17 mouse cellular contexts compared by ENCODE assay signal in the genomic region with DNA sequence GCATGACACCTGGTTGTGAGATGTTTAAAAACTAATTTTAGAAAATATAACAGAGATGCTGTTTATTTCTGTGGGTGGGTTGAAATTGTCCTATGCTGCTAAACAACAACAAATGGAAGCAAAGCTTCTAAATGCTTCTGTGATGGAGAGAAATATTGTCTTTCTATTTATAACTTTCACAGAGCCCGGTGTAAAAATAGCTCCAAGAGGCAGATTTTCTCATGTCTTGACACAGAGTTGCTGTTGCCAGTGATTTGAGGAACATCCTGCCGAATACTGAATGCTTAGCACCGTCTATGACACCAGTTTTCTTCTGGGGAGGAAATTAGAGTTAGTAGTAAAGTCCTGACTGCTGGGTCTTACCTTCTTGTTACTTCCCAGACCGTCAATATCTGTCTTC.
DNase-seq lines count a peak whose midpoint lies in the region; ATAC-seq and TF ChIP-seq lines count a peak whose summit lies in the region.
"Had no signal": no experiment of that assay in that cellular context is flagged by ENCODE, and none has a peak within 500 bp of the region (broad histone marks: within the 10 kb centered on the region; RNA-seq: fewer than 3 reads in every experiment).

No protein-coding gene starts in this region.

- no peaks in the 10 kb centered on the region for H3K4me1 ChIP-seq in forebrain, embryonic 14.5 days (ENCODE audit: control insufficient read depth, insufficient read depth, low read length)
- H3K4me1 ChIP-seq in forebrain, embryonic 11.5 days (replicated peaks; ENCODE audit: control insufficient read depth, insufficient read depth, low read length), result no peaks in the 10 kb centered on the region
- peaks cover 28% of the 10 kb centered on the region for H3K4me1 ChIP-seq in heart, embryonic 12.5 days (replicated peaks)
- H3K4me1 ChIP-seq: embryonic facial prominence, embryonic 15.5 days; hindbrain, embryonic 12.5 days; midbrain, embryonic 12.5 days; neural tube, embryonic 12.5 days had no signal

- no peaks in the 10 kb centered on the region for H3K9me3 ChIP-seq in forebrain, embryonic 14.5 days (replicated peaks; ENCODE audit: control insufficient read depth, low read length)
- no peaks in the 10 kb centered on the region for H3K9me3 ChIP-seq in forebrain, embryonic 11.5 days (ENCODE audit: control insufficient read depth, low read length)
- no peaks in the 10 kb centered on the region for H3K9me3 ChIP-seq in heart, embryonic 12.5 days (replicated peaks)
- H3K9me3 ChIP-seq: embryonic facial prominence, embryonic 15.5 days; G1E; hindbrain, embryonic 12.5 days; midbrain, embryonic 12.5 days; neural tube, embryonic 12.5 days had no signal

- no peak overlapping the region for H3ac ChIP-seq in myocyte (ENCODE audit: control insufficient read depth, insufficient read length)

- peak; percentile 5 for DNase-seq in forebrain, embryonic 14.5 days (ENCODE audit: low spot score)
- no peak for DNase-seq in forebrain, embryonic 11.5 days (ENCODE audit: low spot score)
- DNase-seq in heart, adult 8-10 months (ENCODE audit: low spot score), result peak; percentile 13
- no peak for DNase-seq in heart, postnatal 36 days
- DNase-seq: adrenal gland, postnatal 25 days; cerebellum, adult 18-20 months; thymus, postnatal 25 days had no signal

- H3K36me3 ChIP-seq in forebrain, embryonic 14.5 days (ENCODE audit: control insufficient read depth, insufficient read depth, low read length), result no peaks in the 10 kb centered on the region
- no peaks in the 10 kb centered on the region for H3K36me3 ChIP-seq in forebrain, embryonic 11.5 days (ENCODE audit: control insufficient read depth, insufficient read depth, low read length)
- H3K36me3 ChIP-seq in heart, embryonic 12.5 days, result no peaks in the 10 kb centered on the region
- no peaks in the 10 kb centered on the region for H3K36me3 ChIP-seq in myocyte (ENCODE audit: control insufficient read depth, insufficient read depth)
- H3K36me3 ChIP-seq: embryonic facial prominence, embryonic 15.5 days; hindbrain, embryonic 12.5 days; midbrain, embryonic 12.5 days; neural tube, embryonic 12.5 days had no signal

- intact Hi-C loops in heart, postnatal 36 days (cut with DNase I), result no loop called here

- TF ChIP-seq POLR2A in myocyte (IDR thresholded peaks at IDR 0.05; ENCODE audit: insufficient read length, low read depth), result no peak

- no peak for ATAC-seq in forebrain, embryonic 14.5 days
- no peak for ATAC-seq in forebrain, embryonic 11.5 days (replicated peaks; ENCODE audit: low FRiP score)
- ATAC-seq in heart, embryonic 12.5 days (ENCODE audit: insufficient number of reproducible peaks, low FRiP score), result no peak
- ATAC-seq in activated CD4-positive, CD25-positive, alpha-beta regulatory T cell, adult 4 months, result no peak
- ATAC-seq: CD4-positive, CD25-positive, alpha-beta regulatory T cell, adult 4 months had no signal

- no peaks in the 10 kb centered on the region for H3K79me2 ChIP-seq in myocyte (ENCODE audit: control insufficient read depth, insufficient read depth)

- no peaks in the 10 kb centered on the region for H3K27me3 ChIP-seq in forebrain, embryonic 14.5 days (replicated peaks; ENCODE audit: control insufficient read depth, insufficient read depth, low read length)
- no peaks in the 10 kb centered on the region for H3K27me3 ChIP-seq in forebrain, embryonic 11.5 days (ENCODE audit: control insufficient read depth, insufficient read depth, low read length)
- H3K27me3 ChIP-seq in heart, embryonic 12.5 days (replicated peaks), result no peaks in the 10 kb centered on the region
- H3K27me3 ChIP-seq in myocyte (ENCODE audit: control insufficient read depth, insufficient read depth, insufficient read length), result no peaks in the 10 kb centered on the region
- H3K27me3 ChIP-seq: embryonic facial prominence, embryonic 15.5 days; hindbrain, embryonic 12.5 days; midbrain, embryonic 12.5 days; neural tube, embryonic 12.5 days had no signal

- no peak overlapping the region for H3K9ac ChIP-seq in forebrain, embryonic 14.5 days (ENCODE audit: low read length)
- H3K9ac ChIP-seq in forebrain, embryonic 11.5 days (ENCODE audit: low read length), result no peak overlapping the region
- H3K9ac ChIP-seq in heart, embryonic 12.5 days, result no peak overlapping the region
- H3K9ac ChIP-seq: embryonic facial prominence, embryonic 15.5 days; hindbrain, embryonic 12.5 days; liver, embryonic 14.5 days; midbrain, embryonic 12.5 days; neural tube, embryonic 12.5 days had no signal

- no peak overlapping the region for H3K4me2 ChIP-seq in forebrain, embryonic 14.5 days (ENCODE audit: low read length)
- no peak overlapping the region for H3K4me2 ChIP-seq in forebrain, embryonic 11.5 days (ENCODE audit: low read depth, low read length, severe bottlenecking)
- H3K4me2 ChIP-seq in heart, embryonic 12.5 days, result peak overlapping the region; percentile 59
- H3K4me2 ChIP-seq in myocyte (ENCODE audit: low read depth), result peak overlapping the region; percentile 48
- H3K4me2 ChIP-seq: embryonic facial prominence, embryonic 15.5 days; hindbrain, embryonic 12.5 days; midbrain, embryonic 12.5 days; neural tube, embryonic 12.5 days had no signal

- H3K27ac ChIP-seq in forebrain, embryonic 14.5 days (ENCODE audit: low read depth, low read length), result no peak overlapping the region
- no peak overlapping the region for H3K27ac ChIP-seq in forebrain, embryonic 11.5 days (ENCODE audit: low read depth, low read length)
- peak overlapping the region; percentile 77 for H3K27ac ChIP-seq in heart, embryonic 12.5 days (ENCODE audit: poor library complexity, severe bottlenecking)
- H3K27ac ChIP-seq: embryonic facial prominence, embryonic 15.5 days; hindbrain, embryonic 12.5 days; liver, embryonic 14.5 days; midbrain, embryonic 12.5 days; neural tube, embryonic 12.5 days had no signal

- WGBS in forebrain, embryonic 14.5 days, result 81% methylated on average over 4 of the region's 4 CpGs
- whole genome bisulfite sequencing in forebrain, embryonic 11.5 days, result 87% methylated on average over 4 of the region's 4 CpGs
- WGBS in heart, embryonic 12.5 days, result 28% methylated on average over 4 of the region's 4 CpGs

- no peak overlapping the region for H3K4me3 ChIP-seq in forebrain, embryonic 14.5 days (ENCODE audit: low read depth, low read length)
- no peak overlapping the region for H3K4me3 ChIP-seq in forebrain, embryonic 11.5 days (ENCODE audit: low read depth, low read length)
- H3K4me3 ChIP-seq in heart, embryonic 12.5 days, result peak overlapping the region; percentile 29
- peak overlapping the region; percentile 3 for H3K4me3 ChIP-seq in myocyte
- H3K4me3 ChIP-seq: embryonic facial prominence, embryonic 15.5 days; hindbrain, embryonic 12.5 days; midbrain, embryonic 12.5 days; neural tube, embryonic 12.5 days had no signal

TF ChIP-seq in myocyte, 11 proteins besides CTCF, POLR2A, EP300 and RAD21:
- no peak for TF ChIP-seq REST (IDR thresholded peaks at IDR 0.05; ENCODE audit: insufficient read depth, insufficient read length)
- TF ChIP-seq POLR2AphosphoS2 (IDR thresholded peaks at IDR 0.05; ENCODE audit: insufficient read length, low read depth), result no peak
- no peak for TF ChIP-seq E2F4 (IDR thresholded peaks at IDR 0.05; ENCODE audit: insufficient read depth)
- no peak for TF ChIP-seq MAX (IDR thresholded peaks at IDR 0.05; ENCODE audit: low read depth)
- TF ChIP-seq SRF (IDR thresholded peaks at IDR 0.05; ENCODE audit: control insufficient read depth, insufficient read length, low read depth), result no peak
- no peak for TF ChIP-seq USF1 (IDR thresholded peaks at IDR 0.05; ENCODE audit: low read depth)
- no peak for TF ChIP-seq MYOG (IDR thresholded peaks at IDR 0.05; ENCODE audit: control insufficient read depth in 1 of 3, insufficient read depth in 1 of 3, insufficient read length in 2 of 3, low read depth in 2 of 3)
- no peak for TF ChIP-seq CEBPB (IDR thresholded peaks at IDR 0.05; ENCODE audit: insufficient read depth, poor library complexity, severe bottlenecking)
- no peak for TF ChIP-seq TCF12 (IDR thresholded peaks at IDR 0.05; ENCODE audit: insufficient read depth, poor library complexity, severe bottlenecking)
- TF ChIP-seq TCF3 (IDR thresholded peaks at IDR 0.05; ENCODE audit: insufficient read length, low read depth), result no peak
- TF ChIP-seq MYOD1 (IDR thresholded peaks at IDR 0.05; ENCODE audit: control insufficient read depth in 1 of 3, insufficient read length in 2 of 3, low read depth in 2 of 3), result no peak

Comparison
In these comparisons a context has a peak if more than half of its experiments do, and no peak if none do; other contexts are left out.
1. DNase-seq: peak in forebrain, embryonic 14.5 days (single experiment) and heart, adult 8-10 months (single experiment); none in forebrain, embryonic 11.5 days (single experiment) and heart, postnatal 36 days (0 of 2).
2. H3K4me2 ChIP-seq: peak in heart, embryonic 12.5 days (single experiment) and myocyte (single experiment); none in forebrain, embryonic 14.5 days (single experiment) and forebrain, embryonic 11.5 days (single experiment).
3. H3K4me3 ChIP-seq: peak in heart, embryonic 12.5 days (single experiment) and myocyte (single experiment); none in forebrain, embryonic 14.5 days (single experiment) and forebrain, embryonic 11.5 days (single experiment).